Mouse (Mus musculus) spleen, adult 2 months (tissue): ENCODE results near the gene Rbfox1. TPM values are rescaled to one million over a fixed set of nuclear protein-coding genes. Genes with fewer than 3 reads are reported as not detected.

Experiments
- DNase-seq, 2 experiments: peaks; one replicate each; pipeline versions ENCODE4 v3.0.0 to v3.0.0-alpha.2; 2012 to 2021; ENCODE audit warnings: low spot score in 2 of 2, low read depth in 1 of 2
- H3K27ac ChIP-seq: fragments of 200-500 bp; 2 replicates; pipeline ENCODE4 v1.5.1; 2012; ENCODE audit warnings: low read length, inconsistent platforms; ENCODE audit not compliant: insufficient read depth
- H3K27me3 ChIP-seq: fragments of 200-500 bp; 2 replicates; pipeline ENCODE4 v1.6.1; 2012; ENCODE audit warnings: mild to moderate bottlenecking, moderate library complexity, low read length, inconsistent platforms; ENCODE audit not compliant: control insufficient read depth, insufficient read depth
- H3K36me3 ChIP-seq: fragments of 200-500 bp; 2 replicates; pipeline ENCODE4 v1.6.1; 2012; ENCODE audit warnings: mild to moderate bottlenecking, low read length, inconsistent platforms; ENCODE audit not compliant: control insufficient read depth, insufficient read depth
- H3K4me1 ChIP-seq: fragments of 200-500 bp; 2 replicates; pipeline ENCODE4 v1.6.1; 2011; ENCODE audit warnings: inconsistent platforms; ENCODE audit not compliant: control insufficient read depth, insufficient read depth, insufficient read length
- H3K4me3 ChIP-seq: fragments of 200-500 bp; 2 replicates; pipeline ENCODE4 v1.5.1; 2011; ENCODE audit warnings: mild to moderate bottlenecking, inconsistent platforms; ENCODE audit not compliant: insufficient read depth, insufficient read length; ENCODE audit errors: extremely low read depth
- CTCF ChIP-seq: fragments of 200-500 bp; IDR thresholded peaks from 2 replicates; pipeline ENCODE4 v1.5.1; 2011; ENCODE audit warnings: mild to moderate bottlenecking, inconsistent platforms; ENCODE audit not compliant: insufficient read depth, insufficient read length, insufficient replicate concordance; ENCODE audit errors: extremely low read depth
- POLR2A ChIP-seq: fragments of 200-500 bp; IDR thresholded peaks from 2 replicates; pipeline ENCODE4 v1.6.1; 2011; ENCODE audit warnings: low read depth, low read length, inconsistent platforms
- WGBS: fragments of 180-500 bp; shearing (Covaris S2); methylation state at CpG from one replicate; pipeline ENCODE4 v1.1.7; 2018; 5-methylcytosine and 5-hydroxymethylcytosine counted together
- polyA plus RNA-seq: library from polyadenylated mRNA; depleted of rRNA; stranded (reverse); fragments of >200 nt; gene quantifications from 2 replicates; pipeline ENCODE4 v1.2.3, GENCODE M21; 2012

Rbfox1 gene
- polyA plus RNA-seq, 1 experiment: 1.0 TPM

- Histone ChIP-seq H3K4me3 (no peak overlapping the region), H3K36me3 (no peaks in the 10 kb centered on the region), H3K4me1 (no peaks in the 10 kb centered on the region), H3K27ac (no peak overlapping the region), H3K27me3 (no peaks in the 10 kb centered on the region)
- no peak for DNase-seq
- WGBS: 71% methylated on average over 5 of the region's 5 CpGs
- TF ChIP-seq POLR2A (no peak), CTCF (no peak)
These were observed 623.8 kb downstream of the Rbfox1 start for GRCm38 (mm10) chr16:6508924-6509323.

GRCm38 (mm10) chr16:6519474-6519873, 634.3 kb downstream of the Rbfox1 start:
- no peak overlapping the region for H3K27ac ChIP-seq
- no peak for DNase-seq
- WGBS: 74% methylated on average over 3 of the region's 3 CpGs
- H3K4me1 ChIP-seq: no peaks in the 10 kb centered on the region
- TF ChIP-seq CTCF (no peak), POLR2A (no peak)
- no peak overlapping the region for H3K4me3 ChIP-seq
- no peaks in the 10 kb centered on the region for H3K27me3 ChIP-seq
- no peaks in the 10 kb centered on the region for H3K36me3 ChIP-seq

GRCm38 (mm10) chr16:6525507-6526170, 640.5 kb downstream of the Rbfox1 start:
- WGBS: 71% methylated on average over 3 of the region's 3 CpGs
- DNase-seq: no peak
- H3K4me3 ChIP-seq: no peak overlapping the region
- H3K27ac ChIP-seq: no peak overlapping the region
- no peaks in the 10 kb centered on the region for H3K36me3 ChIP-seq
- no peaks in the 10 kb centered on the region for H3K4me1 ChIP-seq
- TF ChIP-seq CTCF (no peak), POLR2A (no peak)
- no peaks in the 10 kb centered on the region for H3K27me3 ChIP-seq

- no peak for DNase-seq
- no peak for TF ChIP-seq CTCF
- TF ChIP-seq POLR2A: no peak
- no peaks in the 10 kb centered on the region for H3K4me1 ChIP-seq
- H3K27me3 ChIP-seq: no peaks in the 10 kb centered on the region
- no peak overlapping the region for H3K27ac ChIP-seq
- WGBS: 92% methylated on average over 3 of the region's 3 CpGs
- H3K36me3 ChIP-seq: no peaks in the 10 kb centered on the region
- H3K4me3 ChIP-seq: no peak overlapping the region
These were observed 646.3 kb downstream of the Rbfox1 start for GRCm38 (mm10) chr16:6531459-6531858.

GRCm38 (mm10) chr16:6532077-6532995, 647.2 kb downstream of the Rbfox1 start:
- TF ChIP-seq CTCF (no peak), POLR2A (no peak)
- H3K36me3 ChIP-seq: no peaks in the 10 kb centered on the region
- no peak for DNase-seq
- H3K4me3 ChIP-seq: no peak overlapping the region
- H3K4me1 ChIP-seq: no peaks in the 10 kb centered on the region
- WGBS: 82% methylated on average over 9 of the region's 9 CpGs
- H3K27ac ChIP-seq: no peak overlapping the region
- H3K27me3 ChIP-seq: no peaks in the 10 kb centered on the region

GRCm38 (mm10) chr16:6555776-6556175, 670.6 kb downstream of the Rbfox1 start:
- Histone ChIP-seq H3K4me3 (no peak overlapping the region), H3K27ac (no peak overlapping the region), H3K36me3 (no peaks in the 10 kb centered on the region), H3K27me3 (no peaks in the 10 kb centered on the region), H3K4me1 (no peaks in the 10 kb centered on the region)
- no peak for DNase-seq
- WGBS: 60% methylated on average over 4 of the region's 4 CpGs
- TF ChIP-seq CTCF: no peak

GRCm38 (mm10) chr16:6557726-6558125, 672.6 kb downstream of the Rbfox1 start:
- H3K27me3 ChIP-seq: no peaks in the 10 kb centered on the region
- no peaks in the 10 kb centered on the region for H3K36me3 ChIP-seq
- no peaks in the 10 kb centered on the region for H3K4me1 ChIP-seq
- DNase-seq: no peak
- no peak for TF ChIP-seq CTCF
- H3K27ac ChIP-seq: no peak overlapping the region
- no peak overlapping the region for H3K4me3 ChIP-seq
- 75% methylated on average over 1 of the region's 1 CpGs for WGBS
